ENCODE assay signal across 11 mouse cellular contexts in genomic region chr6:99930316-99930715, GRCm38 (mm10).
"Had no signal": no experiment of that assay in that cellular context is flagged by ENCODE, and none has a peak within 500 bp of the region (broad histone marks: within the 10 kb centered on the region; RNA-seq: fewer than 3 reads in every experiment).

No protein-coding gene starts in this region.

- DNase-seq: gastrocnemius, adult 2 months; gastrocnemius, postnatal 10 days; gastrocnemius, postnatal 25 days; heart, adult 2 months; heart, postnatal 10 days; heart, postnatal 4 days; kidney, adult 18-20 months; kidney, adult 8-10 months; layer of hippocampus, adult 9-11 months; layer of hippocampus, postnatal 36 days; left cerebral cortex, postnatal 4 days had no signal
